Comparison of ENCODE assay signal across 8 mouse cellular contexts in genomic region chr3:88296561-88297318, GRCm38 (mm10). TPM values are rescaled to one million over a fixed set of nuclear protein-coding genes. Genes with fewer than 3 reads are reported as not detected.
A peak's percentile ranks its signal among the peaks of the same experiment; 100 is the strongest.
DNase-seq lines count a peak whose midpoint lies in the region; ATAC-seq lines count a peak whose summit lies in the region.

Gene Tsacc (minus strand): TSS chr3:88296999.
Gene Cct3 (plus strand): TSS chr3:88297116.

- peak; percentile 100 for DNase-seq in ES-CJ7 (ENCODE audit: low read depth, low spot score)
- DNase-seq in cerebellum, adult 11 months: peak; percentile 96
- DNase-seq in forebrain, embryonic 14.5 days (ENCODE audit: low spot score): peak; percentile 100
- peak; percentile 97 for DNase-seq in heart, postnatal 14 days
- peak; percentile 98 for DNase-seq in layer of hippocampus, adult 11-12 months (ENCODE audit: low spot score)
- peak; percentile 96 to 98 for DNase-seq in lung, adult 18-20 months
- DNase-seq in testis, postnatal 14 days (ENCODE audit: low spot score): peak; percentile 98

- peaks cover 32% of the 10 kb centered on the region for H3K36me3 ChIP-seq in forebrain, embryonic 14.5 days (ENCODE audit: control insufficient read depth, insufficient read depth, low read length)
- peaks cover 27% of the 10 kb centered on the region for H3K36me3 ChIP-seq in neural tube, embryonic 15.5 days

- peak within 1 kb of the TSS; percentile 91 for H3K27ac ChIP-seq in forebrain, embryonic 14.5 days (ENCODE audit: low read depth, low read length)
- peak within 1 kb of the TSS; percentile 91 for H3K27ac ChIP-seq in neural tube, embryonic 15.5 days (replicated peaks)

- 1% methylated on average over 44 of the region's 44 CpGs for WGBS in forebrain, embryonic 14.5 days
- WGBS in neural tube, embryonic 15.5 days: under 1% methylated on average over 44 of the region's 44 CpGs

- intact Hi-C loops in heart, postnatal 14 days (cut with DNase I): no loop called here

- peak within 1 kb of the TSS; percentile 80 for H3K4me3 ChIP-seq in forebrain, embryonic 14.5 days (ENCODE audit: low read depth, low read length)
- H3K4me3 ChIP-seq in neural tube, embryonic 15.5 days (replicated peaks): peak within 1 kb of the TSS; percentile 82

- peak within 1 kb of the TSS; percentile 89 for H3K9ac ChIP-seq in forebrain, embryonic 14.5 days (ENCODE audit: low read length)
- H3K9ac ChIP-seq in neural tube, embryonic 15.5 days (replicated peaks): peak within 1 kb of the TSS; percentile 86

- H3K4me2 ChIP-seq in forebrain, embryonic 14.5 days (ENCODE audit: low read length): peak within 1 kb of the TSS; percentile 90
- H3K4me2 ChIP-seq in neural tube, embryonic 15.5 days: peak within 1 kb of the TSS; percentile 77

- no peaks in the 10 kb centered on the region for H3K9me3 ChIP-seq in forebrain, embryonic 14.5 days (replicated peaks; ENCODE audit: control insufficient read depth, low read length)
- H3K9me3 ChIP-seq in neural tube, embryonic 15.5 days (replicated peaks): no peaks in the 10 kb centered on the region

- ATAC-seq in forebrain, embryonic 14.5 days: peak; percentile 99
- ATAC-seq in neural tube, embryonic 15.5 days (ENCODE audit: low FRiP score): peak; percentile 98

- peaks cover 16% of the 10 kb centered on the region; the same call in 1 of the 2 replicates for H3K4me1 ChIP-seq in forebrain, embryonic 14.5 days (ENCODE audit: control insufficient read depth, insufficient read depth, low read length)
- H3K4me1 ChIP-seq in neural tube, embryonic 15.5 days: peaks cover 27% of the 10 kb centered on the region

- no peaks in the 10 kb centered on the region for H3K27me3 ChIP-seq in forebrain, embryonic 14.5 days (replicated peaks; ENCODE audit: control insufficient read depth, insufficient read depth, low read length)
- H3K27me3 ChIP-seq in neural tube, embryonic 15.5 days (replicated peaks): no peaks in the 10 kb centered on the region

RNA-seq across cellular contexts. Expression of gene Tsacc, which starts in this region (rescaled TPM):
- 7.4 and 9.1 TPM in 2 replicates for polyA plus RNA-seq in forebrain, embryonic 14.5 days (2014; fragmentation: Nextera tagmentation; extraction: Ambion mirVana)
- total RNA-seq in heart, postnatal 14 days (2021): 1 to 10 TPM; 4.2 to 4.3 TPM
- 9.5 and 12.4 TPM in 2 replicates for polyA plus RNA-seq in neural tube, embryonic 15.5 days (2015; fragmentation: Nextera tagmentation; extraction: Ambion mirVana)

RNA-seq across cellular contexts. Expression of gene Cct3, which starts in this region (rescaled TPM):
- 578 and 616 TPM in 2 replicates for polyA plus RNA-seq in forebrain, embryonic 14.5 days (2014; fragmentation: Nextera tagmentation; extraction: Ambion mirVana)
- 100 to 1,000 TPM; 165 to 187 TPM for total RNA-seq in heart, postnatal 14 days (2021)
- 426 and 468 TPM in 2 replicates for polyA plus RNA-seq in neural tube, embryonic 15.5 days (2015; fragmentation: Nextera tagmentation; extraction: Ambion mirVana)

Comparison
In these comparisons a context has a peak if more than half of its experiments do, and no peak if none do; other contexts are left out.
1. Peak in every context shown above with its lines: DNase-seq, ATAC-seq, H3K4me3 ChIP-seq and H3K27ac ChIP-seq.